Mouse (Mus musculus) MEL (cell line): ENCODE results near the gene Lonp1.
A peak's percentile ranks its signal among the peaks of the same experiment; 100 is the strongest.

Source experiments
- CHD1 ChIP-seq: IDR thresholded peaks from 2 replicates; pipeline ENCODE4 v1.6.1; 2012; ENCODE audit warnings: low read depth, mild to moderate bottlenecking, inconsistent platforms, low read length, improper control_type of control experiment
- CTCF ChIP-seq, 3 experiments: IDR thresholded peaks in 2 of 3; conservative IDR thresholded peaks in 1 of 3; 2 replicates each; pipeline ENCODE4 v1.5.1; 2011 to 2012; ENCODE audit warnings: low read length in 3 of 3, low read depth in 2 of 3, mild to moderate bottlenecking in 2 of 3, improper control_type of control experiment in 1 of 3, inconsistent platforms in 1 of 3, mixed read lengths in 1 of 3, moderate library complexity in 1 of 3; ENCODE audit not compliant: control insufficient read depth in 1 of 3, insufficient read depth in 1 of 3, poor library complexity in 1 of 3, severe bottlenecking in 1 of 3
- EP300 ChIP-seq, 2 experiments: IDR thresholded peaks; 2 replicates each; pipeline ENCODE4 v1.6.1; 2011; ENCODE audit warnings: improper control_type of control experiment in 2 of 2, low read length in 2 of 2, low read depth in 1 of 2, mild to moderate bottlenecking in 1 of 2
- GATA1 ChIP-seq: IDR thresholded peaks from 2 replicates; pipeline ENCODE4 v1.6.1; 2011; ENCODE audit warnings: low read depth, low read length, improper control_type of control experiment
- HCFC1 ChIP-seq: IDR thresholded peaks from 2 replicates; pipeline ENCODE4 v1.6.1; 2012; ENCODE audit warnings: low read depth, mild to moderate bottlenecking, inconsistent platforms, low read length, improper control_type of control experiment, moderate library complexity
- NRF1 ChIP-seq: IDR thresholded peaks from 2 replicates; pipeline ENCODE4 v1.6.1; 2014; ENCODE audit warnings: low read depth, mild to moderate bottlenecking, inconsistent platforms, low read length, improper control_type of control experiment, moderate library complexity; ENCODE audit not compliant: poor library complexity, insufficient read depth, severe bottlenecking
- POLR2A ChIP-seq, 2 experiments: IDR thresholded peaks; 2 replicates each; pipeline ENCODE4 v1.6.1; 2011 to 2012; ENCODE audit warnings: low read length in 2 of 2, mild to moderate bottlenecking in 2 of 2, control low read depth in 1 of 2, improper control_type of control experiment in 1 of 2, low read depth in 1 of 2, moderate library complexity in 1 of 2; ENCODE audit not compliant: control insufficient read depth in 1 of 2, insufficient read depth in 1 of 2, poor library complexity in 1 of 2
- POLR2AphosphoS2 ChIP-seq: IDR thresholded peaks from 2 replicates; pipeline ENCODE4 v1.6.1; 2011; ENCODE audit warnings: low read length, improper control_type of control experiment
- POLR2AphosphoS5 ChIP-seq: IDR thresholded peaks from 2 replicates; pipeline ENCODE4 v1.6.1; 2012; ENCODE audit warnings: low read depth, borderline replicate concordance, mild to moderate bottlenecking, inconsistent platforms, low read length, moderate library complexity, mixed read lengths
- USF2 ChIP-seq, 2 experiments: IDR thresholded peaks; 2 replicates each; pipeline ENCODE4 v1.6.1; 2011 to 2012; ENCODE audit warnings: improper control_type of control experiment in 2 of 2, low read length in 2 of 2, borderline replicate concordance in 1 of 2, inconsistent platforms in 1 of 2, low read depth in 1 of 2, mild to moderate bottlenecking in 1 of 2; ENCODE audit not compliant: insufficient read depth in 1 of 2

- no peak for TF ChIP-seq CHD1
- TF ChIP-seq NRF1, result peak; percentile 51; the same call in 1 of the 2 replicates
- peak in 1 of 3 experiments; percentile 31; a peak in 2 of 6 replicates for TF ChIP-seq CTCF (IDR thresholded peaks at IDR 0.05 in 2 of 3, conservative IDR thresholded peaks at IDR 0.05 in 1 of 3; ENCODE audit: control insufficient read depth in 1 of 3, insufficient read depth in 1 of 3, low read depth in 2 of 3, low read length in 3 of 3, poor library complexity in 1 of 3, severe bottlenecking in 1 of 3)
- peak; percentile 66 to 91; a peak in 2 of 4 replicates for TF ChIP-seq POLR2A (IDR thresholded peaks at IDR 0.05; ENCODE audit: control insufficient read depth in 1 of 2, insufficient read depth in 1 of 2, low read depth in 1 of 2, low read length in 2 of 2, poor library complexity in 1 of 2)
- TF ChIP-seq POLR2AphosphoS2, result peak; percentile 93
- TF ChIP-seq POLR2AphosphoS5, result no peak
- peak; percentile 99 for TF ChIP-seq HCFC1
- TF ChIP-seq USF2 (IDR thresholded peaks at IDR 0.05; ENCODE audit: borderline replicate concordance in 1 of 2, insufficient read depth in 1 of 2, low read depth in 1 of 2, low read length in 2 of 2), result no peak
- peak; percentile 24; the same call in 1 of the 2 replicates for TF ChIP-seq GATA1
- 0 out of 4 replicates have a peak, but pooled peaks of 1 of the 2 experiments have one; percentile 21 for TF ChIP-seq EP300 (IDR thresholded peaks at IDR 0.05; ENCODE audit: low read depth in 1 of 2, low read length in 2 of 2)
Measured at GRCm38 (mm10) chr17:56609452-56610171, 17.1 kb downstream of the Lonp1 start, which contains the start of gene 2410015M20Rik.
